Mouse (Mus musculus): Measurements from ENCODE around the gene AW209491. TPM values are rescaled to one million over a fixed set of nuclear protein-coding genes. Genes with fewer than 3 reads are reported as not detected.

Gene AW209491
- polyA plus RNA-seq (2012; rRNA removed), result 10.5 and 14.1 TPM in 2 replicates

DNA sequence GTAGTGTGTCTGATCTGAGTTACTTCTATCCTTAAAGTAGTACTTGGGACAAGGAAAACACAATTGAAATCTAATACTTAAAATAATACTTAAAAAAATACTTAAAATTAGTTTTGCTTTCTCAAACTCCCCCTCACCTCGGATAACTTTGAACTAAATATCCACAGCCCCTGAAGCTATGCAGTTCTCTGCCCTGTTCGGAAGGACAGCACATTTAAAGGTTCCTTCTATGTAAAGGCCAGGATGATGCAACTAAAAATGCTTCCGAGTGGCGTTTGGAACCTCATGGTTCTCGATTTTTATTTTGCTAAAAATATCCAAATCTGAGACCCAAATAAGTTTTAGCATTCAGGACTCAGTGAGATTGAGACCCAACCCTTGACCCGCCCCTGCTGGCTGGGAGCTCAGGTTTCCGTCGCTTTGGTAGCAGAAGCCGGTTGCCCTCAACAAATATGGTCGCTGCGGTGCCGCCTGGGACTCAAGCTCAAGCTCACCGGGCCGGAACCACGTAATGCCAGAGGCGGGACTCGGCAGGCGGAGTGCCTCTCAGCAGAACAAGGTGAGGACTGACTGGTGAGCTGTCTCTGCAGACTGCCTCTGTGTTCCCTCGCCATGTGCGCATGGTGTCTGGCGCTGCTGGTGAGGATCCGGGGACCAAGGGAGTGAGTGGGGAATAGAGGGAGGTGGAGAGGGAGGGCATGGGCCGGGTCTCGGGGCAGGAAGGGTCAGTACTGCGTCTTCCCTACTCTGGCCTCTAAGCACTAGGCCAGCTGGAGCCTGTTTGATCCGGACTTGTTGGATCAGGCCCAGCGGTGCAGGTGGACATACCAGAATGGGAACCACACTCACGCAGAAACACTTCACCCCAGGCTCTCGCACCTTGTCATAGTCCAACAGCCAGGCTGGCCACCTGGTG is at the start of gene AW209491:
TSS of gene AW209491 (plus strand) at position 429 of the 916 bp plus-strand sequence.

GRCm38 (mm10) chr13:14612926-14613529 is 16.9 kb upstream of the AW209491 start, which contains the start of the genes Mrpl32 and Psma2:
TSS of gene Mrpl32 (minus strand) at chr13:14613165.
TSS of gene Psma2 (plus strand) at chr13:14613240.

Other genes with a start within 250 kb of the AW209491 start
- gene Hecw1, start 106.9 kb upstream of the AW209491 start, polyA plus RNA-seq (2012; rRNA removed), result 3.5 and 4.4 TPM in 2 replicates
- 46.1 and 49.3 TPM in 2 replicates for gene Mrpl32, start 17.0 kb upstream of the AW209491 start, polyA plus RNA-seq (2012; rRNA removed)
- 102 and 122 TPM in 2 replicates for gene Psma2, start 16.9 kb upstream of the AW209491 start, polyA plus RNA-seq (2012; rRNA removed)